Mouse (Mus musculus) MEL (cell line): ENCODE measurements around the gene Nelfa. TPM values are rescaled to one million over a fixed set of nuclear protein-coding genes. Genes with fewer than 3 reads are reported as not detected.

Experiments
- DNase-seq: peaks from one replicate; pipeline ENCODE4 v3.0.0; 2011; ENCODE audit warnings: low read depth, low spot score
- H3K27ac ChIP-seq: 2 replicates; pipeline ENCODE4 v1.5.1; 2012; ENCODE audit warnings: low read depth, mild to moderate bottlenecking, control low read depth, low read length, moderate library complexity; ENCODE audit not compliant: control insufficient read depth
- H3K27me3 ChIP-seq, 2 experiments: fragments of 150-350 bp in 1 of 2; sonication (generic) in 1 of 2; 2 replicates each; pipeline ENCODE4 v1.6.1; 2012; ENCODE audit warnings: low read length in 2 of 2, mild to moderate bottlenecking in 2 of 2, improper control_type of control experiment in 1 of 2, moderate library complexity in 1 of 2; ENCODE audit not compliant: insufficient read depth in 2 of 2, control insufficient read depth in 1 of 2
- H3K36me3 ChIP-seq, 2 experiments: 2 replicates each; pipeline ENCODE4 v1.6.1; 2012 to 2014; ENCODE audit warnings: low read length in 2 of 2, improper control_type of control experiment in 1 of 2, inconsistent platforms in 1 of 2, mild to moderate bottlenecking in 1 of 2; ENCODE audit not compliant: insufficient read depth in 2 of 2, control insufficient read depth in 1 of 2
- H3K4me1 ChIP-seq, 2 experiments: fragments of 150-350 bp in 1 of 2; sonication (generic) in 1 of 2; 2 replicates each; pipeline ENCODE4 v1.6.1; 2012; ENCODE audit warnings: low read length in 2 of 2, improper control_type of control experiment in 1 of 2, mild to moderate bottlenecking in 1 of 2; ENCODE audit not compliant: insufficient read depth in 2 of 2, control insufficient read depth in 1 of 2
- H3K4me3 ChIP-seq, 2 experiments: fragments of 150-350 bp in 1 of 2; sonication (generic) in 1 of 2; 2 replicates each; pipeline ENCODE4 v1.5.1; 2012; ENCODE audit warnings: low read depth in 2 of 2, low read length in 2 of 2, mild to moderate bottlenecking in 2 of 2, moderate library complexity in 2 of 2, control low read depth in 1 of 2, improper control_type of control experiment in 1 of 2; ENCODE audit not compliant: control insufficient read depth in 1 of 2, insufficient read depth in 1 of 2
- H3K79me2 ChIP-seq: 2 replicates; pipeline ENCODE4 v1.6.1; 2012; ENCODE audit warnings: mild to moderate bottlenecking, low read length, moderate library complexity; ENCODE audit not compliant: control insufficient read depth, poor library complexity, insufficient read depth
- H3K9ac ChIP-seq: 2 replicates; pipeline ENCODE4 v1.6.1; 2012; ENCODE audit warnings: low read depth, mild to moderate bottlenecking, control low read depth, low read length, moderate library complexity; ENCODE audit not compliant: control insufficient read depth, poor library complexity, severe bottlenecking
- H3K9me3 ChIP-seq: fragments of 150-350 bp; sonication (generic); replicated peaks from 2 replicates; pipeline ENCODE4 v1.6.1; 2012; ENCODE audit warnings: mild to moderate bottlenecking, low read length, improper control_type of control experiment, moderate library complexity; ENCODE audit not compliant: insufficient read depth
- BHLHE40 ChIP-seq: IDR thresholded peaks from 2 replicates; pipeline ENCODE4 v1.6.1; 2012; ENCODE audit warnings: low read depth, mild to moderate bottlenecking, inconsistent platforms, low read length, improper control_type of control experiment, borderline replicate concordance
- E2F4 ChIP-seq: IDR thresholded peaks from 2 replicates; pipeline ENCODE4 v1.6.1; 2011; ENCODE audit warnings: low read depth, low read length, improper control_type of control experiment, borderline replicate concordance
- ELF1 ChIP-seq: IDR thresholded peaks from 2 replicates; pipeline ENCODE4 v1.6.1; 2014; ENCODE audit warnings: low read depth, mild to moderate bottlenecking, inconsistent platforms, low read length, improper control_type of control experiment, moderate library complexity
- ETS1 ChIP-seq: IDR thresholded peaks from 2 replicates; pipeline ENCODE4 v1.6.1; 2012; ENCODE audit warnings: low read depth, mild to moderate bottlenecking, inconsistent platforms, low read length, improper control_type of control experiment, moderate library complexity
- GABPA ChIP-seq: IDR thresholded peaks from 2 replicates; pipeline ENCODE4 v1.6.1; 2012; ENCODE audit warnings: low read depth, mild to moderate bottlenecking, inconsistent platforms, low read length, improper control_type of control experiment, moderate library complexity
- GATA1 ChIP-seq: IDR thresholded peaks from 2 replicates; pipeline ENCODE4 v1.6.1; 2011; ENCODE audit warnings: low read depth, low read length, improper control_type of control experiment
- HCFC1 ChIP-seq: IDR thresholded peaks from 2 replicates; pipeline ENCODE4 v1.6.1; 2012; ENCODE audit warnings: low read depth, mild to moderate bottlenecking, inconsistent platforms, low read length, improper control_type of control experiment, moderate library complexity
- KAT2A ChIP-seq: conservative IDR thresholded peaks from 2 replicates; pipeline ENCODE4 v1.6.1; 2012; ENCODE audit warnings: low read depth, low read length, improper control_type of control experiment, inconsistent platforms
- MAFK ChIP-seq: IDR thresholded peaks from 2 replicates; pipeline ENCODE4 v1.6.1; 2011; ENCODE audit warnings: low read depth, mild to moderate bottlenecking, low read length, improper control_type of control experiment, borderline replicate concordance
- MAZ ChIP-seq: IDR thresholded peaks from 2 replicates; pipeline ENCODE4 v1.6.1; 2012; ENCODE audit warnings: low read depth, mild to moderate bottlenecking, inconsistent platforms, low read length, improper control_type of control experiment
- MEF2A ChIP-seq: IDR thresholded peaks from 2 replicates; pipeline ENCODE4 v1.6.1; 2014; ENCODE audit warnings: low read depth, mild to moderate bottlenecking, inconsistent platforms, low read length, improper control_type of control experiment; ENCODE audit not compliant: poor library complexity, insufficient replicate concordance, severe bottlenecking; ENCODE audit errors: extremely low read depth
- NRF1 ChIP-seq: IDR thresholded peaks from 2 replicates; pipeline ENCODE4 v1.6.1; 2014; ENCODE audit warnings: low read depth, mild to moderate bottlenecking, inconsistent platforms, low read length, improper control_type of control experiment, moderate library complexity; ENCODE audit not compliant: poor library complexity, insufficient read depth, severe bottlenecking
- POLR2AphosphoS2 ChIP-seq: IDR thresholded peaks from 2 replicates; pipeline ENCODE4 v1.6.1; 2011; ENCODE audit warnings: low read length, improper control_type of control experiment
- RCOR1 ChIP-seq: IDR thresholded peaks from 2 replicates; pipeline ENCODE4 v1.6.1; 2012; ENCODE audit warnings: low read depth, mild to moderate bottlenecking, inconsistent platforms, low read length, improper control_type of control experiment
- SIN3A ChIP-seq: IDR thresholded peaks from 2 replicates; pipeline ENCODE4 v1.6.1; 2012; ENCODE audit warnings: low read length, improper control_type of control experiment, inconsistent platforms
- TBP ChIP-seq: IDR thresholded peaks from 2 replicates; pipeline ENCODE4 v1.8.0; 2011; ENCODE audit warnings: low read depth, low read length, improper control_type of control experiment
- UBTF ChIP-seq: IDR thresholded peaks from 2 replicates; pipeline ENCODE4 v1.6.1; 2012; ENCODE audit warnings: low read depth, mild to moderate bottlenecking, inconsistent platforms, low read length, improper control_type of control experiment, moderate library complexity, borderline replicate concordance; ENCODE audit not compliant: insufficient read depth
- USF1 ChIP-seq: IDR thresholded peaks from 2 replicates; pipeline ENCODE4 v1.6.1; 2014; ENCODE audit warnings: low read depth, mild to moderate bottlenecking, inconsistent platforms, low read length, improper control_type of control experiment, moderate library complexity
- ZKSCAN1 ChIP-seq: IDR thresholded peaks from 2 replicates; pipeline ENCODE4 v1.6.1; 2012; ENCODE audit warnings: low read depth, mild to moderate bottlenecking, inconsistent platforms, low read length, improper control_type of control experiment, moderate library complexity
- ZNF384 ChIP-seq: IDR thresholded peaks from 2 replicates; pipeline ENCODE4 v1.6.1; 2012; ENCODE audit warnings: low read depth, mild to moderate bottlenecking, inconsistent platforms, low read length, improper control_type of control experiment
- polyA plus RNA-seq, 2 experiments: library from polyadenylated mRNA; stranded (reverse) in 1 of 2; unstranded in 1 of 2; fragments of >175 nt in 1 of 2; fragments of >200 nt in 1 of 2; gene quantifications; 2 replicates each; pipeline versions ENCODE4 v1.2.1 to v1.2.4; 2012; ENCODE audit warnings: low replicate concordance in 2 of 2, low read depth in 1 of 2; ENCODE audit not compliant: insufficient read length in 2 of 2, insufficient read depth in 1 of 2, missing spikeins in 1 of 2
- total RNA-seq: library from RNA; depleted of rRNA; stranded (reverse); fragments of 300-350 nt; gene quantifications from 2 replicates; pipeline ENCODE4 v1.2.3, GENCODE M21; 2012

The Nelfa gene
- total and polyA plus RNA-seq, 3 experiments, result 58.7 to 207 (median 117) TPM

DNA sequence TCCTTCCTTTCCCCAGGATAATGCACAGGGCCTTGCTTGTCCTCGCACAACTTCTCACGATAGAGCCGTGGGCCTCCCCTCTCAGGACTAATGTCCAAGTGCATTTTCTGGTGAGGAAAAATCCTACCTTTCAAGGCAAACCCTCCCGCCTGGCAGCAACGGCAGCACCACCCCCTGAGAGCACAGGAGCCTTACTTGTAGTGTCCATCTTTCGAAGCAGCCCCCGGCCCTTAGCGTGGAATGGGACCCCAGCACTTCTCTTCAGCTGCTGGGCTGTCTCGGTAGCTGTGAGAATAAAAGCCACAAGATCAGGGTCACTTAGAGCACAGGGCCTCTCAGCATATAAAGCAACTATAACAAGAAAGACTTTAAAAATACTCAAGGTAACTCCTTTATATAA is 33.0 kb downstream of the Nelfa start:
- Histone ChIP-seq H3K79me2 (no peaks in the 10 kb centered on the region), H3K9me3 (no peaks in the 10 kb centered on the region), H3K4me1 (no peaks in the 10 kb centered on the region), H3K4me3 (no peak overlapping the region), H3K9ac (no peak overlapping the region), H3K27me3 (no peaks in the 10 kb centered on the region), H3K27ac (no peak overlapping the region), H3K36me3 (peaks cover 0 to 25% of the 10 kb centered on the region in 2 experiments; a peak in 2 of 4 replicates)
- DNase-seq, result no peak
- no peak for TF ChIP-seq GATA1
- TF ChIP-seq NRF1, result no peak
- TF ChIP-seq SIN3A, result no peak
- no peak for TF ChIP-seq KAT2A
- no peak for TF ChIP-seq RCOR1
- TF ChIP-seq MAFK, result no peak
- TF ChIP-seq POLR2AphosphoS2, result no peak
- TF ChIP-seq ZKSCAN1, result no peak
- no peak for TF ChIP-seq ETS1
- no peak for TF ChIP-seq USF1
- TF ChIP-seq TBP, result no peak
- TF ChIP-seq ELF1, result no peak
- no peak for TF ChIP-seq UBTF
- TF ChIP-seq ZNF384, result no peak
- TF ChIP-seq HCFC1, result no peak
- no peak for TF ChIP-seq GABPA
- no peak for TF ChIP-seq MEF2A

DNA sequence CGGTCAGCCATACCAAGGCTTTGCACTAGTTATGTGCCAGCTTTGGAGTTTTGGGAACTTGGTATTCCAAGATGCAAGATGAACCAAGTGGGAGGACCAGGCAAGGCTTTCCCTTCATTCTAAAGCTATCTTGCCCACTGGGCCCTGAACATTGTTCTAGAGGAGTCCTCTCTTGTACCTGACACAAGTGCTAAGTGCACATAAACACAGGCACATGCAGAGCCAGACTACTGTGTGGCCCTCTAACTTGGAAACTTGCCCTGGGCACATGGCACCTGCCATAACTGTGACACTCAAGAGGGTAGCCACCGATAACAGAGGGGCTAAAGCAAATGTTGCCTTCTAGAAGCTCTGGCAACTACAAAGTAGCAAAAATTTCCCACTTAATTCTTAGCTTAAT is 33.5 kb downstream of the Nelfa start:
- no peak overlapping the region for H3K27ac ChIP-seq
- TF ChIP-seq POLR2AphosphoS2, result no peak
- no peak for TF ChIP-seq BHLHE40
- no peak for TF ChIP-seq KAT2A
- no peak for TF ChIP-seq TBP
- TF ChIP-seq MAZ, result no peak
- no peak for TF ChIP-seq E2F4
- no peak for TF ChIP-seq MEF2A
- TF ChIP-seq, all 39 proteins: peak for 0
- no peak for DNase-seq
- no peaks in the 10 kb centered on the region for H3K27me3 ChIP-seq
- no peak overlapping the region for H3K9ac ChIP-seq
- H3K4me3 ChIP-seq, result no peak overlapping the region
- H3K36me3 ChIP-seq, result peaks cover 0 to 26% of the 10 kb centered on the region in 2 experiments; a peak in 2 of 4 replicates
- H3K4me1 ChIP-seq, result no peaks in the 10 kb centered on the region
- no peaks in the 10 kb centered on the region for H3K79me2 ChIP-seq
- no peaks in the 10 kb centered on the region for H3K9me3 ChIP-seq
